Mouse (Mus musculus) thymus, adult 2 months (tissue): ENCODE measurements around the gene Pdss2.

Experiments used
- CTCF ChIP-seq: fragments of 200-500 bp; IDR thresholded peaks from 2 replicates; pipeline ENCODE4 v1.5.1; 2012; ENCODE audit warnings: mild to moderate bottlenecking, control low read depth, low read length, moderate library complexity, borderline replicate concordance; ENCODE audit not compliant: control insufficient read depth, poor library complexity, insufficient read depth; ENCODE audit errors: extremely low read depth
- POLR2A ChIP-seq: fragments of 200-500 bp; IDR thresholded peaks from 2 replicates; pipeline ENCODE4 v1.6.1; 2012; ENCODE audit warnings: mild to moderate bottlenecking, low read length, control low read depth, moderate library complexity; ENCODE audit not compliant: control insufficient read depth, poor library complexity, insufficient read depth; ENCODE audit errors: extremely low read depth

DNA sequence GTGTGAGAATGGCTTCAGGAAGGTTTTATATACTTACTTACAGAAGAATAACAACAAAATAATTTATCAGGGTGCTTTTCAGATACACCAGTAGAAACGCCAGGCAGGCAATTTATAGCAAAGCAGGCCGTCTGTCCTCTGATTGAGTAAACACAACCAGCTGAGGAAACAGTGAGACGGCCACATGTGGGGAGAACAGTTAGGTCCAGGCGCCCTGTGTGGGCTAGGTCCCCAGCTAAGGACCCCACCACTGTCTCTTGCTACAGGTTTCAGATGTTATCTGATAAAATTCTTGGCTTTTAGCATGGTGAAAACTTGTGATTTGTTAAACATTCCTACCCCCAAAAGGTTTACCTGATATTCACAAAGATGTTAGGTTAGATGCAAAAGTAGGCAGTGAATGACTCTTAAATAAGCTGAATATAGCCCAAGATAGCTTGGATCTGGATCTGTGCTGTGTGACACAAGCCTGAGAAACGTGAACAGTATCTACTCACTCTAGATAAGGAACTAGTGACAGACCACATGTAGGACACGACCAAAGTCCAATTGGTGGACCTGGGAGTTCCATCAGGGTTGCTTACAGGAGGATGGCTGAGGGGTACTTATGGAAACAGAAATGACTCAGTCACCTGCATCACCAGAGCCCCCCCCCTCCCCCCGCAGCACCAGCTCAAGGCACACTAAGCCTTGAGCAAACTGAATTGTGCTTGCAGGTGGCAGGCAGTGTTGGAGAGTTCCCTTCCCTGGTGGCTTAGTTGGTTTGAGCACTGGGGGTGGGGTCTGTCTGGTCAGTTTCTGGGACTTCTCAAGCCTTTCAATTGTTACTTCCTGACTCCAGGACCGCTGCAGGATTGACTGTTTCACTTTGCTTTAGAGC lies 56.2 kb downstream of the Pdss2 start:
- TF ChIP-seq POLR2A = no peak
- no peak for TF ChIP-seq CTCF
